Mouse (Mus musculus) layer of hippocampus, postnatal 14 days (tissue): ENCODE data around the gene Olfr785. TPM values are rescaled to one million over a fixed set of nuclear protein-coding genes. Genes with fewer than 3 reads are reported as not detected.
"Not testable (repeated sequence)": the region's sequence is repeated elsewhere in the genome, so short reads cannot be mapped to it uniquely, and the experiment has no call there.

ENCODE experiments used
- DNase-seq, 2 experiments: peaks; one replicate each; pipeline ENCODE4 v3.0.0; 2021 to 2022; ENCODE audit warnings: low spot score in 2 of 2, mixed read lengths in 1 of 2
- long read RNA-seq, 2 experiments: library from polyadenylated mRNA; stranded (forward); transcript quantifications; one replicate each; pipeline ENCODE4 v2.0.0; 2021
- total RNA-seq, 2 experiments: library from RNA; stranded (reverse); gene quantifications; 2 replicates each; pipeline ENCODE4 v1.2.3; 2021

The Olfr785 gene
- not detected for total RNA-seq
- long read RNA-seq, experiment 1: 0 reads
- long read RNA-seq, experiment 2: 0 reads

- DNase-seq: no peak
Measured at GRCm38 (mm10) chr10:129405126-129405525, at the start of gene Olfr785. TSS of gene Olfr785 (plus strand) at chr10:129405426.

GRCm38 (mm10) chr10:129356496-129356895, 48.7 kb upstream of the Olfr785 start:
- not testable (repeated sequence) for DNase-seq

DNA sequence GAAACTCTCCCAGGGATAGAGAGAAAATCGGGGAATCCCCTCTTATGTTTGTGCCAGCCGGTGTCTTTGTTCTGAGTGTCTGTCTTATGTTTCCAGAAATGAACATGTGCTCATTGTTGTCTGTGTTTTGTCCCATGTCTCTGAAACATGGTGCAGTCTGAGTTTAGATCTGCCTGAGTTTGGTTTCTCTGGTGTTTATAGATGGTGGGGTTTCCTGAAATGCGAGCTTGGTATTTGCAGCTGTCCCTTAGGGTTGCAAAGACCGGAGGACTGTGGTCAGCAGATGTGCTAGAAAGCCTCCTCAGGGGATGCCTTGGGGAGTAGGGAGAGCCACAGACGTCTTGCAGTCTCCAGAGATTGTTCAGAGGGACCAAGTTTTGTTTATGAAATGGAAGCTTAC, 47.9 kb upstream of the Olfr785 start:
- DNase-seq: peak; percentile 26 to 69

DNA sequence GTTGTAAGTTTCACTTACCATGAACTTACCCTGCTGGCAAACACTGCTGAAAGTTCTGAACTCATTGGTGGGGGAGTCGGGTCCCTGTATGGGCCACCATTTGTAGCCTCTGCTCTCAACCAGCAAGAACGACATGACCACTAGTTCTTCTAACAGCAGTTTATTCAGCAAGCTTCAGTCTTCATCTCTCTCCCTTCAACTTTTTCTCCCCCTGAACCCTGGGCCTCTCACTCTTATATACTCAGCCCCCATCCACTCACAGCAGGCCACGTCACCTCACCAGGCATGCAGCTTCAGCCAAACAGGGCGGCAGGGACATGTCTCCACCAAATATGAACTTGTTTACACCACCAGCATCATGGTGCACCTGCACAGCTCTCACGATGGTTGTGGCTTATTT, 31.2 kb upstream of the Olfr785 start:
- not testable (repeated sequence) for DNase-seq

- DNase-seq: no peak
Measured at GRCm38 (mm10) chr10:129383783-129384182, 21.4 kb upstream of the Olfr785 start, which contains the start of gene Olfr784. TSS of gene Olfr784 (plus strand) at chr10:129384083.

DNA sequence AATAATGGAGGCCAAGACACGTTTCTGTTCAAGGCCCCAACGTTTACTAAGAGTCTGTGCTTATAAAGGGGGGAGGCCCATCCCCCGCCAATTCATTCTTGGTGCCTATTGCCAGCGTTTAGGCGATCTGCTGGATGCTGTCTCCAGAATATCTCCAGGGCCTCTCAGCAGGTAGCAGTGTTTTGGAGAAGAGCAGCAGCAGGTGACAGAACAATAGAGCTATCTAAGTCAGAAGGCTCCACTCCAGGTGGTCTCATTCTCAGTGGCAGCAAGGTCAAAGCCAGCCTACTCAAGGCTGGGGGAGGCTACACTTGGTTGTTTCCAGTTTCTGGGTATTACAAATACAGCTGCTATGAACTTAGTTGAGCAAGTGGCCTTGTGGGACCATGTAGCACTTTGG, 4.3 kb upstream of the Olfr785 start:
- DNase-seq: no peak

DNA sequence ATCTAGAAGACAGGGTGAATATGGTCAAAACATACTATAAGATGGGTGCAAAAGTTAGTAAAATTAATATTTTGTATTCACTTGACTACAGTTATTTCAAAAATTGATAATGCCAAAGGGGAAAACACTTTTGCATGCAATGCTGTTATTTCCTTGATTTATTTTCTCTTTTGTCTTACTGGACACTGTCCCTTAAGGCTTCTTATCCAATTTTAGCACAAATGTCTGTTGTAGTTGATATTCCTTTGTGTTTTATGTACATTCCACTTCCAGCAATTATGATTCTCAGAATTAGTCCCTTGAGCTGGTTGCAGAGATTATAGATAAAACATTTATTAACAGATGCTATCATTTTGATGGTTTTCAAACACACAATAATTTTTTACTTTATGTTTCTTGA, 21.8 kb downstream of the Olfr785 start, which contains the start of gene Olfr786:
Gene Olfr786 (plus strand): TSS at position 301 of the 400 bp plus-strand sequence.
- DNase-seq: no peak

Other genes starting within 250 kb of the Olfr785 start
- gene Olfr771, start 240.7 kb upstream of the Olfr785 start, total RNA-seq: not detected
- not detected for gene Olfr772, start 227.5 kb upstream of the Olfr785 start, total RNA-seq
- gene Olfr773, start 218.0 kb upstream of the Olfr785 start, total RNA-seq: not detected
- gene Olfr774, start 169.2 kb upstream of the Olfr785 start, total RNA-seq: not detected
- gene Olfr775, start 157.0 kb upstream of the Olfr785 start, total RNA-seq: not detected
- gene Olfr776, start 146.3 kb upstream of the Olfr785 start, total RNA-seq: not detected
- gene Olfr777, start 133.9 kb upstream of the Olfr785 start, total RNA-seq: not detected
- gene Olfr780, start 87.3 kb upstream of the Olfr785 start, total RNA-seq: not detected
- gene Olfr781, start 76.6 kb upstream of the Olfr785 start, total RNA-seq: not detected
- not detected for gene Olfr782, start 56.6 kb upstream of the Olfr785 start, total RNA-seq
- under 1 TPM in 1 of 2 experiments, not detected in 1; 0.14 TPM for gene Olfr784, start 21.3 kb upstream of the Olfr785 start, total RNA-seq
- gene Olfr786, start 21.9 kb downstream of the Olfr785 start, total RNA-seq: not detected
- gene Olfr787, start 56.4 kb downstream of the Olfr785 start, total RNA-seq: not detected
- gene Olfr788, start 65.6 kb downstream of the Olfr785 start, total RNA-seq: not detected
- not detected for gene Olfr789, start 79.3 kb downstream of the Olfr785 start, total RNA-seq
- gene Olfr790, start 93.1 kb downstream of the Olfr785 start, total RNA-seq: not detected
- gene Olfr791, start 116.4 kb downstream of the Olfr785 start, total RNA-seq: not detected
- not detected for gene Olfr792, start 133.7 kb downstream of the Olfr785 start, total RNA-seq
- not detected for gene Olfr794, start 162.2 kb downstream of the Olfr785 start, total RNA-seq
- gene Olfr796, start 207.1 kb downstream of the Olfr785 start, total RNA-seq: not detected
- gene Olfr798, start 222.5 kb downstream of the Olfr785 start, total RNA-seq: not detected
- gene Olfr799, start 232.1 kb downstream of the Olfr785 start, total RNA-seq: not detected